27 mouse cellular contexts compared by ENCODE assay signal in genomic region chr2:52296779-52297178, GRCm38 (mm10).
A peak's percentile ranks its signal among the peaks of the same experiment; 100 is the strongest.
DNase-seq lines count a peak whose midpoint lies in the region; ATAC-seq and TF ChIP-seq lines count a peak whose summit lies in the region.
"Had no signal": no experiment of that assay in that cellular context is flagged by ENCODE, and none has a peak within 500 bp of the region (broad histone marks: within the 10 kb centered on the region; RNA-seq: fewer than 3 reads in every experiment).

No protein-coding gene starts in this region.

- no peaks in the 10 kb centered on the region for H3K9me3 ChIP-seq in kidney, postnatal 0 days (replicated peaks; ENCODE audit: low read length)
- H3K9me3 ChIP-seq: embryonic facial prominence, embryonic 10.5 days; embryonic facial prominence, embryonic 12.5 days; forebrain, embryonic 13.5 days; G1E had no signal

- DNase-seq in kidney, postnatal 0 days (ENCODE audit: low spot score): peak; percentile 13
- no peak for DNase-seq in kidney, postnatal 25 days
- DNase-seq in thymus, postnatal 10 days (ENCODE audit: low spot score in 2 of 2): no peak
- DNase-seq in spleen, postnatal 4 days (ENCODE audit: low spot score in 2 of 2): no peak
- DNase-seq: adrenal gland, adult 8-10 months; adrenal gland, postnatal 14 days; adrenal gland, postnatal 36 days; B cell, adult 2 months; cerebellum, adult 11 months; cerebellum, adult 18-20 months; cerebellum, adult 8-10 months; cerebellum, adult 9-11 months; cerebellum, postnatal 14 days; cerebellum, postnatal 36 days had no signal

- H3K4me1 ChIP-seq in kidney, postnatal 0 days (replicated peaks; ENCODE audit: insufficient read depth, low read length): no peaks in the 10 kb centered on the region
- H3K4me1 ChIP-seq: embryonic facial prominence, embryonic 10.5 days; embryonic facial prominence, embryonic 12.5 days; forebrain, embryonic 13.5 days had no signal

- no peaks in the 10 kb centered on the region for H3K27me3 ChIP-seq in kidney, postnatal 0 days (ENCODE audit: insufficient read depth, low read length)
- H3K27me3 ChIP-seq: CH12.LX; embryonic facial prominence, embryonic 12.5 days; forebrain, embryonic 13.5 days; Patski had no signal

- no peak overlapping the region for H3K4me2 ChIP-seq in kidney, postnatal 0 days (ENCODE audit: low read length)
- H3K4me2 ChIP-seq: embryonic facial prominence, embryonic 12.5 days; forebrain, embryonic 13.5 days had no signal

- ATAC-seq in kidney, postnatal 0 days (replicated peaks; ENCODE audit: low FRiP score, low read depth): no peak
- peak; percentile 82 for ATAC-seq in common myeloid progenitor, adult 5-6 weeks (replicated peaks; ENCODE audit: low read depth, poor library complexity, severe bottlenecking)
- ATAC-seq in hematopoietic stem cell, adult 5-6 weeks (replicated peaks in 1 of 2; ENCODE audit: insufficient read depth in 1 of 2, low FRiP score in 2 of 2, low TSS enrichment in 1 of 2, low read depth in 1 of 2, poor library complexity in 2 of 2, severe bottlenecking in 2 of 2): peak; percentile 71 to 83
- peak; percentile 81 for ATAC-seq in megakaryocyte progenitor cell, adult 5-6 weeks (replicated peaks; ENCODE audit: poor library complexity)
- no peak for ATAC-seq in cerebellum, adult (ENCODE audit: insufficient number of reproducible peaks, low FRiP score, low TSS enrichment)
- ATAC-seq: activated CD4-positive, CD25-positive, alpha-beta regulatory T cell, adult 4 months; CD4-positive, CD25-positive, alpha-beta regulatory T cell, adult 4 months; forebrain, embryonic 13.5 days; forebrain, embryonic 16.5 days; Patski had no signal

- H3K36me3 ChIP-seq in kidney, postnatal 0 days (ENCODE audit: insufficient read depth, low read length): no peaks in the 10 kb centered on the region
- H3K36me3 ChIP-seq: embryonic facial prominence, embryonic 10.5 days; embryonic facial prominence, embryonic 12.5 days; G1E had no signal

- TF ChIP-seq CTCF in kidney, postnatal 0 days (IDR thresholded peaks at IDR 0.05; ENCODE audit: low read depth): no peak

- H3K27ac ChIP-seq in kidney, postnatal 0 days: no peak overlapping the region
- H3K27ac ChIP-seq: embryonic facial prominence, embryonic 10.5 days; embryonic facial prominence, embryonic 12.5 days; forebrain, embryonic 13.5 days had no signal

- H3K9ac ChIP-seq in kidney, postnatal 0 days (ENCODE audit: low read depth, low read length): no peak overlapping the region
- H3K9ac ChIP-seq: embryonic facial prominence, embryonic 12.5 days; forebrain, embryonic 13.5 days had no signal

- 61% methylated on average over 9 of the region's 9 CpGs for WGBS in kidney, postnatal 0 days

- H3K4me3 ChIP-seq in kidney, postnatal 0 days (replicated peaks; ENCODE audit: low read depth, low read length): no peak overlapping the region
- H3K4me3 ChIP-seq: embryonic facial prominence, embryonic 10.5 days; embryonic facial prominence, embryonic 12.5 days; forebrain, embryonic 13.5 days had no signal

Comparison
In these comparisons a context has a peak if more than half of its experiments do, and no peak if none do; other contexts are left out.
1. ATAC-seq: peak in common myeloid progenitor, adult 5-6 weeks (single experiment), hematopoietic stem cell, adult 5-6 weeks (2 of 2) and megakaryocyte progenitor cell, adult 5-6 weeks (single experiment); none in kidney, postnatal 0 days (single experiment) and cerebellum, adult (single experiment).